Mouse (Mus musculus) MEL (cell line): ENCODE measurements around the gene Smarcd1.

ENCODE experiments used
- CHD1 ChIP-seq: IDR thresholded peaks from 2 replicates; pipeline ENCODE4 v1.6.1; 2012; ENCODE audit warnings: low read depth, mild to moderate bottlenecking, inconsistent platforms, low read length, improper control_type of control experiment
- CHD2 ChIP-seq: IDR thresholded peaks from 2 replicates; pipeline ENCODE4 v1.6.1; 2011; ENCODE audit warnings: low read length, improper control_type of control experiment
- CTCF ChIP-seq, 3 experiments: IDR thresholded peaks in 2 of 3; conservative IDR thresholded peaks in 1 of 3; 2 replicates each; pipeline ENCODE4 v1.5.1; 2011 to 2012; ENCODE audit warnings: low read length in 3 of 3, low read depth in 2 of 3, mild to moderate bottlenecking in 2 of 3, improper control_type of control experiment in 1 of 3, inconsistent platforms in 1 of 3, mixed read lengths in 1 of 3, moderate library complexity in 1 of 3; ENCODE audit not compliant: control insufficient read depth in 1 of 3, insufficient read depth in 1 of 3, poor library complexity in 1 of 3, severe bottlenecking in 1 of 3
- ETS1 ChIP-seq: IDR thresholded peaks from 2 replicates; pipeline ENCODE4 v1.6.1; 2012; ENCODE audit warnings: low read depth, mild to moderate bottlenecking, inconsistent platforms, low read length, improper control_type of control experiment, moderate library complexity
- GABPA ChIP-seq: IDR thresholded peaks from 2 replicates; pipeline ENCODE4 v1.6.1; 2012; ENCODE audit warnings: low read depth, mild to moderate bottlenecking, inconsistent platforms, low read length, improper control_type of control experiment, moderate library complexity
- JUND ChIP-seq: IDR thresholded peaks from 2 replicates; pipeline ENCODE4 v1.6.1; 2011; ENCODE audit warnings: low read depth, mild to moderate bottlenecking, improper control_type of control experiment, low read length
- MXI1 ChIP-seq: IDR thresholded peaks from 2 replicates; pipeline ENCODE4 v1.6.1; 2011; ENCODE audit warnings: mild to moderate bottlenecking, low read depth, low read length, improper control_type of control experiment
- MYC ChIP-seq: IDR thresholded peaks from 2 replicates; pipeline ENCODE4 v1.6.1; 2011; ENCODE audit warnings: low read depth, mild to moderate bottlenecking, low read length, improper control_type of control experiment, moderate library complexity
- POLR2A ChIP-seq, 2 experiments: IDR thresholded peaks; 2 replicates each; pipeline ENCODE4 v1.6.1; 2011 to 2012; ENCODE audit warnings: low read length in 2 of 2, mild to moderate bottlenecking in 2 of 2, control low read depth in 1 of 2, improper control_type of control experiment in 1 of 2, low read depth in 1 of 2, moderate library complexity in 1 of 2; ENCODE audit not compliant: control insufficient read depth in 1 of 2, insufficient read depth in 1 of 2, poor library complexity in 1 of 2
- TAL1 ChIP-seq: IDR thresholded peaks from 2 replicates; pipeline ENCODE4 v1.6.1; 2012; ENCODE audit warnings: mild to moderate bottlenecking, inconsistent platforms, low read length, moderate library complexity, mixed read lengths
- TBP ChIP-seq: IDR thresholded peaks from 2 replicates; pipeline ENCODE4 v1.8.0; 2011; ENCODE audit warnings: low read depth, low read length, improper control_type of control experiment
- UBTF ChIP-seq: IDR thresholded peaks from 2 replicates; pipeline ENCODE4 v1.6.1; 2012; ENCODE audit warnings: low read depth, mild to moderate bottlenecking, inconsistent platforms, low read length, improper control_type of control experiment, moderate library complexity, borderline replicate concordance; ENCODE audit not compliant: insufficient read depth
- USF2 ChIP-seq, 2 experiments: IDR thresholded peaks; 2 replicates each; pipeline ENCODE4 v1.6.1; 2011 to 2012; ENCODE audit warnings: improper control_type of control experiment in 2 of 2, low read length in 2 of 2, borderline replicate concordance in 1 of 2, inconsistent platforms in 1 of 2, low read depth in 1 of 2, mild to moderate bottlenecking in 1 of 2; ENCODE audit not compliant: insufficient read depth in 1 of 2
- ZNF384 ChIP-seq: IDR thresholded peaks from 2 replicates; pipeline ENCODE4 v1.6.1; 2012; ENCODE audit warnings: low read depth, mild to moderate bottlenecking, inconsistent platforms, low read length, improper control_type of control experiment

DNA sequence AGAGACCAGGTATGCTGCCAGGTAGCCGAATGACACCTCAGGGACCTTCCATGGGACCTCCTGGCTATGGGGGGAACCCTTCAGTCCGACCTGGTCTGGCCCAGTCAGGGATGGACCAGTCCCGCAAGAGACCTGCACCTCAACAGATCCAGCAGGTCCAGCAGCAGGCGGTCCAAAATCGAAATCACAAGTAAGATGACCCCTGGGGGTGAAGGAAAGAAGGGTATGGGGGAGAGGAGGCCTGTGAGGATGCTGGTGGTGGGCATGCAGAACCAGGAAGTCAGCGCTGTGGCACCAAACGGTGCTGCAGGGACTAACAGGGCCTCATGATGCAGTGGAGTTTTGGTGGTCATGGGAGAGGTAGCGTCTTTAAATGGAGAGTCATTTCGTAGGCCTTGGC lies 1.2 kb downstream of the Smarcd1 start:
- TF ChIP-seq UBTF: no peak
- no peak for TF ChIP-seq CTCF (IDR thresholded peaks at IDR 0.05 in 2 of 3, conservative IDR thresholded peaks at IDR 0.05 in 1 of 3; ENCODE audit: control insufficient read depth in 1 of 3, insufficient read depth in 1 of 3, low read depth in 2 of 3, low read length in 3 of 3, poor library complexity in 1 of 3, severe bottlenecking in 1 of 3)
- TF ChIP-seq CHD1: no peak
- TF ChIP-seq JUND: no peak
- TF ChIP-seq ETS1: no peak
- TF ChIP-seq MYC: no peak
- TF ChIP-seq CHD2: no peak
- TF ChIP-seq POLR2A (IDR thresholded peaks at IDR 0.05; ENCODE audit: control insufficient read depth in 1 of 2, insufficient read depth in 1 of 2, low read depth in 1 of 2, low read length in 2 of 2, poor library complexity in 1 of 2): no peak
- no peak for TF ChIP-seq ZNF384
- TF ChIP-seq TAL1: no peak
- no peak for TF ChIP-seq GABPA
- TF ChIP-seq USF2 (IDR thresholded peaks at IDR 0.05; ENCODE audit: borderline replicate concordance in 1 of 2, insufficient read depth in 1 of 2, low read depth in 1 of 2, low read length in 2 of 2): no peak
- no peak for TF ChIP-seq TBP
- TF ChIP-seq MXI1: no peak
